Mouse (Mus musculus): Measurements from ENCODE around the gene Cyp1b1.

GRCm38 (mm10) chr17:79654187-79654586 is 60.7 kb downstream of the Cyp1b1 start:
- TF ChIP-seq POLR2A (IDR thresholded peaks at IDR 0.05; ENCODE audit: borderline replicate concordance, extremely low read depth, low read depth, low read length) (no peak), CTCF (IDR thresholded peaks at IDR 0.05; ENCODE audit: insufficient read depth, low read length) (no peak)
